Mouse (Mus musculus): ENCODE measurements around the gene Rbms1.

GRCm38 (mm10) chr2:60722967-60723366, 240.0 kb downstream of the Rbms1 start:
- TF ChIP-seq POLR2A (IDR thresholded peaks at IDR 0.05; ENCODE audit: borderline replicate concordance, extremely low read depth, low read depth, low read length) (no peak), CTCF (IDR thresholded peaks at IDR 0.05; ENCODE audit: insufficient read depth, low read length) (no peak)
